Mouse (Mus musculus): ENCODE measurements around the gene Kmo. TPM values are rescaled to one million over a fixed set of nuclear protein-coding genes. Genes with fewer than 3 reads are reported as not detected.
A peak's percentile ranks its signal among the peaks of the same experiment; 100 is the strongest.

Kmo gene
- polyA plus RNA-seq, 1 experiment, result 0.08 TPM

- no peak for DNase-seq (ENCODE audit: low read depth)
- TF ChIP-seq CTCF (IDR thresholded peaks at IDR 0.05; ENCODE audit: borderline replicate concordance, extremely low read depth, insufficient read depth, insufficient read length) (no peak), POLR2A (IDR thresholded peaks at IDR 0.05; ENCODE audit: borderline replicate concordance, extremely low read depth, insufficient read depth, insufficient read length, poor library complexity, severe bottlenecking) (no peak)
These were observed 12.9 kb upstream of the Kmo start for GRCm38 (mm10) chr1:175607308-175607707.

- no peak for DNase-seq (ENCODE audit: low read depth)
- no peak for TF ChIP-seq CTCF (IDR thresholded peaks at IDR 0.05; ENCODE audit: borderline replicate concordance, extremely low read depth, insufficient read depth, insufficient read length)
- TF ChIP-seq POLR2A (IDR thresholded peaks at IDR 0.05; ENCODE audit: borderline replicate concordance, extremely low read depth, insufficient read depth, insufficient read length, poor library complexity, severe bottlenecking), result no peak
These were observed 12.2 kb upstream of the Kmo start for GRCm38 (mm10) chr1:175607838-175608585.

GRCm38 (mm10) chr1:175608708-175609107 lies 11.5 kb upstream of the Kmo start:
- TF ChIP-seq POLR2A (IDR thresholded peaks at IDR 0.05; ENCODE audit: borderline replicate concordance, extremely low read depth, insufficient read depth, insufficient read length, poor library complexity, severe bottlenecking), result no peak
- TF ChIP-seq CTCF (IDR thresholded peaks at IDR 0.05; ENCODE audit: borderline replicate concordance, extremely low read depth, insufficient read depth, insufficient read length), result no peak

GRCm38 (mm10) chr1:175614992-175615391 lies 5.2 kb upstream of the Kmo start:
- no peak for DNase-seq (ENCODE audit: low read depth)
- TF ChIP-seq POLR2A (IDR thresholded peaks at IDR 0.05; ENCODE audit: borderline replicate concordance, extremely low read depth, insufficient read depth, insufficient read length, poor library complexity, severe bottlenecking), result no peak
- no peak for TF ChIP-seq CTCF (IDR thresholded peaks at IDR 0.05; ENCODE audit: borderline replicate concordance, extremely low read depth, insufficient read depth, insufficient read length)

More at GRCm38 (mm10) chr1:175608708-175609107, 11.5 kb upstream of the Kmo start:
- DNase-seq (ENCODE audit: low read depth), result no peak

GRCm38 (mm10) chr1:175623656-175624055 lies 3.5 kb downstream of the Kmo start:
- no peak for TF ChIP-seq POLR2A (IDR thresholded peaks at IDR 0.05; ENCODE audit: borderline replicate concordance, extremely low read depth, insufficient read depth, insufficient read length, poor library complexity, severe bottlenecking)
- TF ChIP-seq CTCF (IDR thresholded peaks at IDR 0.05; ENCODE audit: borderline replicate concordance, extremely low read depth, insufficient read depth, insufficient read length), result no peak
- DNase-seq (ENCODE audit: low read depth), result no peak

- peak; percentile 100 for DNase-seq (ENCODE audit: low read depth)
- peak; percentile 72 for TF ChIP-seq POLR2A (IDR thresholded peaks at IDR 0.05; ENCODE audit: borderline replicate concordance, extremely low read depth, insufficient read depth, insufficient read length, poor library complexity, severe bottlenecking)
- no peak for TF ChIP-seq CTCF (IDR thresholded peaks at IDR 0.05; ENCODE audit: borderline replicate concordance, extremely low read depth, insufficient read depth, insufficient read length)
These were observed 5.2 kb downstream of the Kmo start, which contains the start of gene Fh1 for GRCm38 (mm10) chr1:175625257-175625879. Gene Fh1 (minus strand): TSS chr1:175625635.

- DNase-seq (ENCODE audit: low read depth), result peak; percentile 76
- TF ChIP-seq CTCF (IDR thresholded peaks at IDR 0.05; ENCODE audit: borderline replicate concordance, extremely low read depth, insufficient read depth, insufficient read length), result peak; percentile 42; the same call in 1 of the 2 replicates
- no peak for TF ChIP-seq POLR2A (IDR thresholded peaks at IDR 0.05; ENCODE audit: borderline replicate concordance, extremely low read depth, insufficient read depth, insufficient read length, poor library complexity, severe bottlenecking)
These were observed 6.0 kb downstream of the Kmo start for GRCm38 (mm10) chr1:175625990-175626692.

- no peak for TF ChIP-seq POLR2A (IDR thresholded peaks at IDR 0.05; ENCODE audit: borderline replicate concordance, extremely low read depth, insufficient read depth, insufficient read length, poor library complexity, severe bottlenecking)
- no peak for TF ChIP-seq CTCF (IDR thresholded peaks at IDR 0.05; ENCODE audit: borderline replicate concordance, extremely low read depth, insufficient read depth, insufficient read length)
- DNase-seq (ENCODE audit: low read depth), result no peak
These were observed 9.1 kb downstream of the Kmo start for GRCm38 (mm10) chr1:175629248-175629647.

GRCm38 (mm10) chr1:175630345-175630744 lies 10.2 kb downstream of the Kmo start:
- no peak for DNase-seq (ENCODE audit: low read depth)
- no peak for TF ChIP-seq POLR2A (IDR thresholded peaks at IDR 0.05; ENCODE audit: borderline replicate concordance, extremely low read depth, insufficient read depth, insufficient read length, poor library complexity, severe bottlenecking)
- no peak for TF ChIP-seq CTCF (IDR thresholded peaks at IDR 0.05; ENCODE audit: borderline replicate concordance, extremely low read depth, insufficient read depth, insufficient read length)

- TF ChIP-seq POLR2A (IDR thresholded peaks at IDR 0.05; ENCODE audit: borderline replicate concordance, extremely low read depth, insufficient read depth, insufficient read length, poor library complexity, severe bottlenecking) (no peak), CTCF (IDR thresholded peaks at IDR 0.05; ENCODE audit: borderline replicate concordance, extremely low read depth, insufficient read depth, insufficient read length) (no peak)
- no peak for DNase-seq (ENCODE audit: low read depth)
These were observed 10.9 kb downstream of the Kmo start for GRCm38 (mm10) chr1:175631080-175631479.

GRCm38 (mm10) chr1:175631721-175632221 lies 11.6 kb downstream of the Kmo start:
- no peak for TF ChIP-seq CTCF (IDR thresholded peaks at IDR 0.05; ENCODE audit: borderline replicate concordance, extremely low read depth, insufficient read depth, insufficient read length)
- no peak for TF ChIP-seq POLR2A (IDR thresholded peaks at IDR 0.05; ENCODE audit: borderline replicate concordance, extremely low read depth, insufficient read depth, insufficient read length, poor library complexity, severe bottlenecking)
- DNase-seq (ENCODE audit: low read depth), result no peak

All from brain, embryonic 14.5 days (tissue).